Mouse (Mus musculus): ENCODE measurements around the gene Gm45062.

Gene Gm45062

GRCm38 (mm10) chr6:8628226-8628625 lies 369.0 kb downstream of the Gm45062 start:
- DNase-seq (ENCODE audit: low read depth) = no peak

DNA sequence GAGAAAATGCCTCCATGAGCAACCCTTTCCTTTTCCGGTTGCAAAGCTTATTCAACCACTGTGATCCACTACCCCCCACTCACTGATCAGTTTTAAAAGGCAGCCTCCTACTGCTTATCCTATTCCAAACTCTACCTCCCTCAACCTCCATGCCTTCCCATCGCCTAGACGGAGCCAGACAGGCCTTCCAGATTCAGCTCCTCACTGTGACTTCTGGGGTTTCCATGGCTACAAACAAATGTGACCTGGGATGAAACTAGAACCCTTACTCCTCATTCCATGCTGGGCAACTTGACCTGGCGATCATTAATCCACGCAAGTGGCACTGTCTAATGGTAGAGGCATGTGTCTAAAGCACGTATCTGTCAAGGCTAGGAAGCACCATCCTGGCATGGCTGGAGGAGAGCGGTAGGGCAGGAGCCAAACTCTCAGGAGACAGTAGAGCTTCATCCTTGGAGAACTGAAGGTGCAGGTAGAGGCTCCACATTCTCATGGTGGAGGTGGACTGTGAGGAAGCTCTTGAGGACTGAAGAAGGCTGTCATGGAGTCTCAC lies 369.5 kb downstream of the Gm45062 start:
- DNase-seq (ENCODE audit: low read depth) = no peak

GRCm38 (mm10) chr6:8630531-8630930 lies 371.3 kb downstream of the Gm45062 start:
- DNase-seq (ENCODE audit: low read depth) = no peak

DNA sequence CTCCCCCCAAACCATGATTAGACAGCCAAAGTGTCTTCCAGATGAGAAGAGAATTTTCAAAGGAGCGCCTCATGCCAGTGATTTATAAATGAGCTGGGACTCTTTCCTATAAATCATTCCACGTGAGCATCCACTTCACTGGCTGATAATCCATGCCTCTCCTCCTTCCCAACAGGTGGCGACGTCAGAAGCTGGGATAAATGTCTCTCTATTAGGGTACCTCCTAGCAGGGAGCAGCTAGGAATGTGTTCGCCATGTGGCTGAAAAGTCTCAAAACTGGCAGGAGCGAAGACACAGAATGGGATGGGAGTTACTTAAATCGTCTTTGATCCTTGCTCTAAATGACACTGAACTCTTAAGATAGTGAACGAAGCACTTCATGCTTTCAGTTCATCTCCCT lies 372.1 kb downstream of the Gm45062 start:
- DNase-seq (ENCODE audit: low read depth) = no peak

- DNase-seq (ENCODE audit: low read depth) = no peak
These were observed 372.9 kb downstream of the Gm45062 start for GRCm38 (mm10) chr6:8631986-8632632.

- no peak for DNase-seq (ENCODE audit: low read depth)
These were observed 373.5 kb downstream of the Gm45062 start for GRCm38 (mm10) chr6:8632701-8633100.

- no peak for DNase-seq (ENCODE audit: low read depth)
These were observed 378.9 kb downstream of the Gm45062 start for GRCm38 (mm10) chr6:8638122-8638521.

- DNase-seq (ENCODE audit: low read depth) = no peak
These were observed 379.6 kb downstream of the Gm45062 start for GRCm38 (mm10) chr6:8638899-8639298.

DNA sequence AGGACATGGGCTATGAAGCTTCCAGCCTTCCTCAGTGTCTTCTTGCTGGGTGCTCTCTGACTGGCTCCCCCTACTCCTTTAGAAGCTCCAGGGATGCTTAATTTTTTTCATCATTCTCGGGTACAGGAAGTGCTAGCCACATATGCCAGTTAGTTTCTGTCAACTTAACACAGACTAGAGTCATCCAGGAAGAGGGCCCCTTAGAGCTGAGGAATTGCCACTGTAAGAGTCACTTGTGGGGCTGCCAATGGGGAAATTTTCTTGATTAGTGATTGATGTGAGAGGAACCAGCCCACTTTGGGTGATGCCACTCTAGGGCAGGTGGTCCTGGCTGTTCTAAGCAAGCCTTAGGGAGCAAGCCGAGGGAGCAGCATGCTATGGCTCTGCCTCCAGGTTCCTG lies 380.3 kb downstream of the Gm45062 start:
- DNase-seq (ENCODE audit: low read depth) = no peak

GRCm38 (mm10) chr6:8640863-8641262 lies 381.6 kb downstream of the Gm45062 start:
- no peak for DNase-seq (ENCODE audit: low read depth)

DNA sequence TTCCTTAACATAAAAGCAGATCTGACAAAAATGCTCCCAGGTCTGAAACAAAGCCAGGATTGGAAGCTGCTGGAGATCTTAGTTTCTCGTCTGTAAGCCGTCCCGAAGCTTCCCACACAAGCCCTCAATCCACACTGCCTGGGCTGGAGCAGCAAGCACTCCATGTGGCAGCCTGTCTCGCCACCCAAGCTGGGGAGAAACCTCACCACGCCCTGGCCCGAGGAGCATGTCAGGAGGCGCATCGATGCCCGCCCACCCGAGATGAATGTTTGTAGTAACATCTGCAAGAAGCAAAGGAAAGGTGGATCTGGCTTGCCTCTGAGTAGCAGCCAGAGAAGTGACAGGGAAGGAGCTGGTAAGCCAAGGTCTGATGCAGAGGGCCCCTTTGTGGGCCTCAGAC lies 385.5 kb downstream of the Gm45062 start:
- DNase-seq (ENCODE audit: low read depth) = no peak

GRCm38 (mm10) chr6:8645708-8646107 lies 386.5 kb downstream of the Gm45062 start:
- no peak for DNase-seq (ENCODE audit: low read depth)
